Mouse (Mus musculus) G1E-ER4 (cell line): ENCODE measurements around the gene Cacng1. TPM values are rescaled to one million over a fixed set of nuclear protein-coding genes. Genes with fewer than 3 reads are reported as not detected.

Source experiments
- GATA1 ChIP-seq: IDR thresholded peaks from one replicate; pipeline ENCODE4 v1.8.0; 2012; ENCODE audit warnings: low read length, inconsistent platforms
- polyA plus RNA-seq: library from polyadenylated mRNA; stranded (reverse); fragments of >175 nt; gene quantifications from 2 replicates; pipeline ENCODE4 v1.2.3, GENCODE M21; 2012

The Cacng1 gene
- not detected in 2 replicates for polyA plus RNA-seq

GRCm38 (mm10) chr11:107716332-107716938, at the start of gene Cacng1:
Gene Cacng1, minus strand, starts transcription at chr11:107716522.
- no peak for TF ChIP-seq GATA1

GRCm38 (mm10) chr11:107762688-107763460, 46.6 kb upstream of the Cacng1 start:
- no peak for TF ChIP-seq GATA1

DNA sequence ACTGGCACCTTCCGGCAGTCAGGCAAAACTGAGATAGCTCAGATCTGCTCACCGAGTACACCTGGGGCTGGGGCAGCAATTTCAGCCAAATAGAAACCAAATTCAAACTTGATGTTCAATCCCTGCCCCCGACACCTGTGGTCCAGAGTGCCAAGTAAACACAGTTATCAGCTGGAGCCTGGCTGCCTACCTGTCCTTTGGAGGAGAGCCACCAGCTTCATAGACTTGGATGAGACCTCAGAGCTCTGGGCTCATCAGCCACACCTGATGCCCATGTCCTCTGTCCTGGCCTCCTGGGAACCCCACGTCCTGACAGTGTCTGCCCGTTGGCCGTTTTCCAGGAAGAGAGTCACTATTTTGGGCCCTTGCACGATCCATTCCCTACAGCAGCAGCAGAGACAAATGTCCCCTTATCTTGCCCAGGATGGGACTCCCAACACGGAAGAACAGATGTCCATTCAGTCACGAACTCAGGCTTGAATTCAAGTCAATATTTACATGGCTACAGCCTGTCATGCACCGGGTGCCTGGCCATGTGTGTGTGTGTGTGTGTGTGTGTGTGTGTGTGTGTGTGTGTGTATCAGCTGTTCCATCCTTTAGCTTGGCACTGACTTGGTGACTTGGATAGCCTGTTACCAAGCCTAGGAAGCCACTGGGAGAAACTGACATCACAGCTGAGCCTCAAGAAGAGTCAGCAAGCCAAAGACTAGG, 45.6 kb upstream of the Cacng1 start:
- no peak for TF ChIP-seq GATA1

DNA sequence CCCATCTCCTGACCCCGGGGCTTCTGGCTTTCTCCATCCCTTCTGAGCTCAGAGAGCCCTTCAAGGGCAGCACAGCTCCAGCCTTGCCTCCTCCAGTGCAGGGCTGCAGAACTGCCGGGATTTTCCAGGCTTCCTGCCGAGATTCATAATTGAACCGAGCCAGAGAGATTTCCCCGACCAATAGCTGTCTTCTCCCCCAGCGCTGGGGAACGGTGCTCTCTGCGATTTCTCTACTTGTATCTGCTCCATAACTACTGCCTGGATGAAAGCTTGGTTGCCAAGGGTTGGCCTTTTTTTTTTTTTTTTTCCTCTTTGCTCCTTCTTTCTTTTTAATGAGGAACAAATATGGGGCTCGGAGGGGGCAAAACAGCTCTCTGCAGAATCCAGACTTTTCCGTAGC, 43.7 kb upstream of the Cacng1 start:
- no peak for TF ChIP-seq GATA1

GRCm38 (mm10) chr11:107759516-107759915, 43.2 kb upstream of the Cacng1 start:
- no peak for TF ChIP-seq GATA1

DNA sequence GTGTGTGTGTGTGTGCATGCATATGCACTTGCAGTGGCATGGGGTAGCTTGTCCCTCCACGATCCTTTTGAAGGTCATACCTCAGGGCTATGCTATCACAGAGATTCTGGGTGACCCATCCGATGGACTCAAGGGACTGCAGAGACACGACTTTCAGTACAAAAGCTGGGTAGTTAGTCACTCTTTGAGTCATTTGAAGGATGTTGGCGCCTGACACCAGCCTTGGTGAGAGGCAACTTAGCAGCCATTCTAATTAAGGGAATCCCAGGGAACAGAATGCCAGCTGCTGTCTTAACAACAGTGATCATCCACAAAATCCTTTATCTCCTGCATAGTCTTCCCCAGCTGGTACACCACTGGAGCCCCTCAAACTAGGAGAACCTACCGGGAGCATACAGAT, 32.8 kb upstream of the Cacng1 start:
- no peak for TF ChIP-seq GATA1

- TF ChIP-seq GATA1: no peak
Measured at GRCm38 (mm10) chr11:107748243-107749035, 32.1 kb upstream of the Cacng1 start.

GRCm38 (mm10) chr11:107743100-107743499, 26.8 kb upstream of the Cacng1 start:
- no peak for TF ChIP-seq GATA1

GRCm38 (mm10) chr11:107738418-107739099, 22.2 kb upstream of the Cacng1 start:
- no peak for TF ChIP-seq GATA1

- no peak for TF ChIP-seq GATA1
Measured at GRCm38 (mm10) chr11:107737886-107738285, 21.6 kb upstream of the Cacng1 start.

DNA sequence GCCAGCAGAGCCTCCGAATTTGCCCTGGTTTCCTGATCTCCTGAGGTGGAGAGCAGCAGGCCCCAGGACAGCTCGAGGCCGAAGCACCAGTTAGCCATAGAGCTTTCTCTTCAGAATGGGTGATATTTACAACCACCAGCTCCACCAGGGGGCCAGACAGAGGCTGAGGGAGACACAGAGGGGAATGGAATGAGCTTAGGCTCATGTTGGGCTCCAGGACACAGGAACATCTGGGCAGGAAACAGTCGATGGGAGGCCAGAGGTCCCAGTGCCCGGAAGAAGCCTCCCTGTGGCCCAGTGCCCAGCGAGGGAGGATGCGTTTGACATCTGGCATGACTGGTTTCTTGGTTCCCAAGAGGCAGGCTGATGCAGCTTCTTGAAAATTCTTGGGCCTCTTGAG, 17.8 kb upstream of the Cacng1 start:
- no peak for TF ChIP-seq GATA1

DNA sequence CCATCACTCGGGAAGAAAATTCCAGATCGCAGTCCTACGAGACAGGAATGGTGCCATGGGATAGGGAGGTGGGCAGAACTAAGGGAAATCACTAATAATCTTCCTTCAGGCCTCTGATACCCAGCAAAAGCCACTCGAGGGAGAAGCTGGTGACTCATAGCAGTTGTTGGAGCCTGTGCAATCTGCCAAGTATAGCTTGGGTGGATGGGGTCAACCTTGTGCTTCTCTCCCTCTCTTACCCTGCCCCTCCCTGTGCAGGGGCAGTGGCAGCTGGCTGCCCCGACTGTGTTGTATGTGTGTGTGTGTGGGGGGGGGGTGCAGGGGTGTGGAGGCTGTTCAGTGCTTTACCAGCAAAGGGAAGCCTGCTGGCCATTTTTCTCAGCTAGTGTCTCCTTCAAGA, 15.2 kb upstream of the Cacng1 start:
- TF ChIP-seq GATA1: no peak

GRCm38 (mm10) chr11:107730940-107731339, 14.6 kb upstream of the Cacng1 start:
- no peak for TF ChIP-seq GATA1

- no peak for TF ChIP-seq GATA1
Measured at GRCm38 (mm10) chr11:107729141-107729540, 12.8 kb upstream of the Cacng1 start.
